Mouse (Mus musculus) cerebellum, postnatal 25 days (tissue): ENCODE results near the gene Pias3.
"Not testable (repeated sequence)": the region's sequence is repeated elsewhere in the genome, so short reads cannot be mapped to it uniquely, and the experiment has no call there.

Experiments
- DNase-seq, 2 experiments: peaks; one replicate each; pipeline ENCODE4 v3.0.0; 2021; ENCODE audit warnings: mixed read lengths in 2 of 2

Gene Pias3

GRCm38 (mm10) chr3:96696198-96696765, at the start of gene Pias3:
Gene Pias3 (plus strand): TSS chr3:96696384.
- DNase-seq: peak; percentile 64 to 67

DNA sequence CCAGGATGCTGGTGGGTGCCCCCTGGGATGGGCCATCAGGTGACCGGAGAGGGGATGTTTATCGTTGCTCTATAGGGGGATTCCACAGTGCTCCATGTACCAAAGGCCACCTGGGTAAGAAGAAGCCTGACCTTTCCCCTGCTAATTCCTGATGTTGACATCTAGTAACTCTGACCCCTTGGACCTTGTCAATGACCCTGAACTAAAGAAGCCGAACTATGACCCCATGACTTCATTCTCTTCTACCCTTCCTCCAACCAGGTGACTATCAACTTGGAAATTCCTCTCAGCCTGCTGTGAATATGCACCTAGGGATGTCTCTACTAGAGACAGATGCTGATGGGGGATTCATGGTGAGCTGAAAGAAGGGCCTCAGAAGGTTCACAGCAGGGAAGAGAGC, 48.8 kb upstream of the Pias3 start:
- no peak for DNase-seq

- DNase-seq: no peak
Observed at GRCm38 (mm10) chr3:96660901-96661300, 35.3 kb upstream of the Pias3 start.

DNA sequence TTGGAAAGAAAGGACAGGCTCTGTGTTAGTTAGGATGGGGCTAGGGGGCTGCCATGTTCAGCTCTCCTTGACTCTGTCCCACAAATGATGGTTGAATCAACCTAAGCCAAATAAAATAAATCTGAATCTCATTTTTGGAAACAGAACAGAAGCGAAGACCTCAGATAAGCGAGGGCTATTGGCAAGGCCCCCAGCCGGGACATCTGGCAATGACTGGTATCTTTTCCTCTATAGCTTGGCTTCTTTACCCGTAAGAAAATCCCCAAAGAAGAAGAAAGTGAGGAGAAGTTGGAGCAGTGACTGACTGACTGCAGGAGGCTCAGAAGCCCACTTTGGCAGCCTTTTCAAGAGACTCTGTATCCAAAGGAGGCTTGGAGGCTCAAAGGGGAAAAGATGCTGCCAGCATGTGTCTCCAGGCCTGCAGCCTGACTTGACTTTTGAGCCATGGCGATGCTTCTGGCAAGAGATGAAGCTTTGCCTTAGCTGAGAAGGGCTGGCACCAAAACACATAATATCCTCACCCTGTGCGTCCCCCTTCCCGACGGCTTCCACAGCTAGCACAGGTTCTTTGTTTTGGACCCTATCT, 33.4 kb upstream of the Pias3 start:
- DNase-seq: peak; percentile 35 to 37

- DNase-seq: peak; percentile 93 to 94
Observed at GRCm38 (mm10) chr3:96663432-96664239, 32.5 kb upstream of the Pias3 start.

GRCm38 (mm10) chr3:96665732-96666363, 30.3 kb upstream of the Pias3 start:
- DNase-seq: not testable (repeated sequence)

GRCm38 (mm10) chr3:96666916-96667315, 29.3 kb upstream of the Pias3 start:
- DNase-seq: no peak

DNA sequence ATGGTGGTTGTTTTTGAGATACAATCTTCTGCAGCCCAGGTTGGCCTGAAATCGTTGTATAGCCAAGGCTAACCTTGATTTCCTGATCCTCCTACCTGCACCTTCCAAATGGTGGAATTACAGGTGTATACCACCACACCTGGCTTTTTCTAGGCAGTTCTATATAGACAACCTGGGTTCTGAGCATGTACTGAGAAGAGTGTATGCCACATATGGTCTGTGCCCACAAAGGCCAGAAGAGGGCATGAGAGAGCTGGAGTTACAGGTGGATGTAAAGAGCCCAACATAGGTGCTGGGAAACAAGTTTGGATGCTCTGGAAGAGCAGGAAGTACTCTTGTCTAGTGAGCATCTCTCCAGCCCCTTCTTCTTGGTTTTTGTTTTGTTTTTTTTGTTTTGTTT, 28.9 kb upstream of the Pias3 start:
- DNase-seq: peak in 1 of 2 experiments; percentile 14

DNA sequence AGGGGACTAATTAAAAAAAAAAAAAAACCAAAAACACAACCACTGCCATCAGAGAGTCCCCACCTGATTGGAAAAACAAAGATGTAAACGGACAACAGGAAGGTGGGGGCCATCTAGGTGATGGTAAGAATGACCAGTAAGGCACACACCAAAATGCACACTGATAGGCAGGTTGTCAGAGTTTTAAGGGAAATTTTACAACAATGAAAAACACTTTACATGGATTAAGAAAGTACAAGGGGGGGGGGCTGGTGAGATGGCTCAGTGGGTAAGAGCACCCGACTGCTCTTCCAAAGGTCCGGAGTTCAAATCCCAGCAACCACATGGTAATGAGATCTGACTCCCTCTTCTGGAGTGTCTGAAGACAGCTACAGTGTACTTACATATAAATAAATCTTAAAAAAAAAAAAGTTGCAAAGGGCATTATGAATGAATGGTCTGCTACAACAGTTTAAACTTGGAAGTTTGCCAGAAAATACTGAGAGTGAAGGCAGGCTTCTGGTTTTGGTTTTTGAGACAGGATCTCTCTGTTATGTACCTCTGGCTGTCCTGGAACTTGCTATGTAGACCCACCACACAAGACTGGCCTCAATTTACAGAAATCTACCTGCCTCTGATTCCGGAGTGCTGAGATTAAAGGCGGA, 27.6 kb upstream of the Pias3 start:
- no peak for DNase-seq

- peak; percentile 79 to 87 for DNase-seq
Observed at GRCm38 (mm10) chr3:96669727-96670468, 26.3 kb upstream of the Pias3 start, which contains the start of gene Ankrd35. Gene Ankrd35 (plus strand): TSS chr3:96670131.

DNA sequence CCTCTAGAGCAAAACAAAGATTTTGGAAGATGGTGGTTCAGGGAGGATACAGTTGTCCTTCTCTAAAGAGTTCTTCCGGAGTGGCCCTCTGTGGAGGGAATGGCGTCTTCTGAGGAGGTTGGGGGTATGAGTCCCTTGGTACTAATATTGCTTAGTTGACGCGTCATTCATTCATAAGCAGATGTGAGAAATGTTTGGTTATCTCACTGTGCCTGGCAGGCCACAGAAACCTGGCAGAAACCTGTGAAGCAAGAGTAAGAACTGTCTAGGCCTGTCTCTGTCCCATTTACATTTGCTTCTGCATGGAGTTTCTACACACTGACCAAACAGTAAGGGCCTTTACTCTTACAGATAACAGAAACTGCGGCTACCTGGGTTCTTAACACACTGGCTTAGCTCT, 24.7 kb upstream of the Pias3 start:
- DNase-seq: no peak

GRCm38 (mm10) chr3:96673514-96673913, 22.7 kb upstream of the Pias3 start:
- DNase-seq: no peak

DNA sequence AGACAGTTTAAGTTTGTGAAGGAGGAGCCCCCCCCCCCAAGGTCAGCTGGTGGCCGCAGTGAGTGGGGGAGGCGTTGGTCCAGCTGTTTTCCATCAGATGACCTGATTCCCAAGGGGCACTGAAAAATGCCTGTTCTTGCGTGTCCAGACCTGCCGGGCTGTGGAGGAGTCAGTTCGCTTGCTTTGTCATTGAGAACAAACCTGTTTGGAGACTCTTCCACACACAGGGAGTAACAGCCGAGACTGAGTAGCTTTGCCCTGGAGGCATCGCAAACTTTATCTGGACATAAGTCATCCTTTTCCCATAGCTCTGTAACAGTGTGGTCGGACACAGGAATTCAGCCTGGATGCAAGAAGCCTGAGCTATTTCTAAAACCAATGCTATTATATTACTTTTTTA, 21.7 kb upstream of the Pias3 start:
- DNase-seq: no peak

DNA sequence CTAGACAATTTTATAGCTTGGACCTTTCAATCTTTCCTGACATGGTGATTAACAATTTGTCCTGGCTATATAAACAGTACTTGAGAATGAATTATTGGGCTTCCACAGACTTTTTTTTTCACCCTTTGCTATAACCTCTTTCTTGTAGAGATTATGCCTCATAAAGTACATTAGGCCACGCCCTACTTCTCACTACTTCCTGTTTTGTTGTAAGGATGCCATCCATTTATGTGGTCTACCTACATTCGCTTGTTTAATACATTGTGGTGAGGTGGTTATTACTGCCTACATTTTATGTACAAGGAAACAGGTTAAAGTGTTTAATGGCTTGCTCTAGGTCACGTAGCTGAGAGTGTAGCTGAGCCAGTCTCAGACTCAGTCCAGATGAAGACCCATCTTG, 21.0 kb upstream of the Pias3 start:
- no peak for DNase-seq

DNA sequence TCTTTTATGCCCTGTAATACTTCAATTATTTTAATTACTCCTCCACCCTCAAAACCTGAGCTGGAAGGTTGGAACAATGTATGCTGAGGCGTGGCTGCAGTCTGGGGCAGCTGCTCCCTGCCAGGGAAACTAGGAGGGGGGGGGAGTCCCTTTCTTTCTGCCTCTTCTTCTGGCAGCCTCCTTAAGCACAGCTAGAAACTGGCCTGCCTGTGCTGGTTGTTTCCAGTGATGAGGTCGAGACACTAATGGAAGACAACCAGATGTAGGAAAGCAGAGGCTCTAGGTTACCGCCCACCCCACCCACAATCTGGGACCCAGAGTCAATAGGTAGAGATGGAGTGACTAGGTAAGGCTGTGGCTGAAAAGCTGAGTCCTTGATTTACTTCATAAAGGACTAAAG, 20.5 kb upstream of the Pias3 start:
- no peak for DNase-seq

- DNase-seq: no peak
Observed at GRCm38 (mm10) chr3:96678456-96678855, 17.7 kb upstream of the Pias3 start.

DNA sequence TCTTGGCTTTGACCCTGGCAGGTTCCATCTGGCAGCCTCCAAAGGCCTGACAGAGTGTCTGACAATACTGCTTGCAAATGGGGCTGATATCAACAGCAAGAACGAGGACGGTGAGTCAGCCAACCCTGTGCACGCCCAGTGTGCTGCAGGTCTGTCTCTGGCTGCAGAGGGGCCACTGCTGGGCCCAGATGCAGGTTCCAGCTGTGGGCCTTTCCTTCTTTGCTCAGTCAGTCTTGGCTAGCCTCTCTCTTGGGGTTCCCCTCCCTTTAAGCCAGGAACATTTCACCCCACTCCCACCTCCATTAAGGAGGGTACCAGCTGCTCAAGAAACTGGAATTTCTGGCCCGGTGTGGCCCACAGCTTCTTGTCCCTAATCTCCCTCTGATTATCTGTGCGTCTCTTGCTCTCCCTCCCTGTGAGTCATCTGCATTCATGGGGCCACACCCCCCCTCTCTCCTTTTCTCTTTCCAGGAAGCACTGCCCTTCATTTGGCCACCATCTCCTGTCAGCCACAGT, 17.0 kb upstream of the Pias3 start:
- no peak for DNase-seq

DNA sequence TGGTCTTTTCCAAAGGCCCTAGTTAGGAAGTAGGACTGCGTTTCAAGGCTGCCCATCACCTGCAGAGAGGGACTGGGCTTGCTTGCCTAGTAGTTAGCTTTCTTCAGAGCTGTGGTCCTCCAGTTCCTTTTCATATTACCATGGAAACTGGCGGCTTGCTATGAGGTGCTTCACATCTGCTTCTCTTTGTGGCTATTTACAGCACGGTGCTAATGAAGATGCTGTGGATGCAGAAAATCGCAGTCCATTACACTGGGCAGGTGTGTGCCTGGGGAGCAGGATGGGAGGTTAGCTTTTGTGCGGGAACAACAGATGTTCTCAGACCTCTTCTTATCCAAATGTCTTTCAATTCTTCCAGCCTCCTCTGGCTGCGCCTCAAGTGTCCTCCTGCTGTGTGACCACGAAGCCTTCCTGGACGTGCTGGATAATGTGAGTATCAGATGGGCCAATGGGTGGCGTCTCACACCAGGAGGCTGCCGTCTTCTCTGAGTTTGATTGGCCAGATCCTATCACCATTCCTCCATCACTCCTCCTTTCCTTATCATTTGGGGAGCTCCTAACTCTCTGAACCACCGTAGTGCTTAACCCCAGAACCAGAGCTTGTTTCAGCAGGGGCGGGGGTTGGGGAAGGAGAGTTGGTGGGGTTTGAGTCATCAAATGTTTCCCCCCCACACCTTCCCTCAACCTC, 15.8 kb upstream of the Pias3 start:
- DNase-seq: no peak

- no peak for DNase-seq
Observed at GRCm38 (mm10) chr3:96683496-96683895, 12.7 kb upstream of the Pias3 start.

DNA sequence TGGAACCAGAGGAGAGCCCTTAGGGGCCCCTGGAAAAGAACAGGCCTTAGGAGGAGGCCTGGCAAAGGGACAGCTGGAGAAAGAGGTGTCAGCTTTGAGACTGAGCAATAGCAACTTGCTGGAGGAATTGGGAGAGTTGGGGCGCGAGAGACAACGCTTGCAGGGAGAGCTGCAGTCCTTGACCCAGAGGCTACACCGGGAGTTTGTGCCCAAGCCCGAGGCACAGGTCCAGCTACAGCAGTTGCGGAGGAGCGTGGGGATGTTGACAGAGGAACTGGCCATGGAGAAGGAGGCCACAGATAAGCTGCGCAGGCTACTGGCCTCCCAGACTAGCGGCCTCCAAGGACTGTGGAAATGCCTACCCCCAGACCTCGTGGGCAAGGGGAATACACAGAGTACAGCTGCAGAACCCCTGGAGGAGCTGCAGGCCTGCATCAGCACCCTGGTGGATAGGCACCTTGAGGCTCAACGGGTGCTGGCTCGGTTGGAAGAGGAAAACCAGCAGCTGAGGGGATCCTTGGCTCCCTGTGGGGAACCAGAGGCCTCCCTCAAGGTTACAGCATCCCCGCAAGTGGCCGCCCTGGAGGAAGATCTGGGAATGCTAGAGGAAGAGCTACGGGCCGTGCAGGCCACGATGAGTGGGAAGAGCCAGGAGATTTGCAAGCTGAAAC, 11.9 kb upstream of the Pias3 start:
- DNase-seq: no peak

- DNase-seq: peak; percentile 44
Observed at GRCm38 (mm10) chr3:96684822-96685156, 11.4 kb upstream of the Pias3 start.
